Mouse (Mus musculus): Measurements from ENCODE around the gene Mfsd14a.

DNA sequence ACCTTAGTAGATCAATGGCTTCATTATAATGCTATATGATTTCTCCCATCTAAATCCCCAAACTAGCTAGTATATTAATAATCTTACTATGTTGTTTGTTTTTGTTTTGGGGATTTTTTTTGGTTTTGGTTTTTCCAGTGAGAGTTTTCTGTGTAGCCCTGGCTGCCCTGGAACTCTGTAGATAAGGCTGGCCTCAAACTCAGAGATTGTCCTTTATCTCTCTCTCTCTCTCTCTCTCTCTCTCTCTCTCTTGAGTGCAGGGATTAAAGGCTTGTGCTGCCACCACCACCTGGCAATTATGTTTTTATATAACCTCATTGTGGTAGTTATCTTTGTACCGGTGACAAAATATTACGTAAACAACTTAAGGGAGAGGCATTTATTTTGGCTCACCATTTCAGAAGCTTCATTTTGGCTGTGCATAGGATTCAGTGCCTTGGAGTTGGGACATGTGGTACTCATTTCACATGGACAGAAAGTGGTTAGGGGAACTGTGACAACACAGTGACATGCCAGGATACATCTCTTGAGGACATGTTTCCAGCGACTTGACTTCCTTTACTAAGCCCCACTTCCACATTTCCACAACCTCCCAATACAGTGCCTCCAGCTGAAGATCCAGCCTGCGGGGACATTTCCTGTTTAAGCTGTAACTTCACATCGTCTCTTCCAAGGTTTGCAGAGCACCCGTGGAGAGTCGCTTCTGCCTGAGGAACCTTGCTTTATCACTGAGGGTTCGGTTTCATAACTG lies 47.0 kb downstream of the Mfsd14a start:
- no peak for TF ChIP-seq ZC3H11A (IDR thresholded peaks at IDR 0.05; ENCODE audit: borderline replicate concordance, low read depth, low read length)
- TF ChIP-seq CHD2 (IDR thresholded peaks at IDR 0.05; ENCODE audit: low read depth, low read length): no peak
- no peak for TF ChIP-seq MAFK (IDR thresholded peaks at IDR 0.05; ENCODE audit: insufficient read depth, low read depth, low read length)
